Comparison of ENCODE assay signal across 8 mouse cellular contexts in genomic region chr2:174076433-174076824, GRCm38 (mm10). TPM values are rescaled to one million over a fixed set of nuclear protein-coding genes. Genes with fewer than 3 reads are reported as not detected.
DNase-seq lines count a peak whose midpoint lies in the region; ATAC-seq lines count a peak whose summit lies in the region.

No protein-coding gene starts in this region.

- ATAC-seq in forebrain, embryonic 13.5 days: peak; percentile 71
- ATAC-seq in liver, embryonic 12.5 days: no peak
- no peak; the same call in 1 of the 2 replicates for ATAC-seq in stomach, embryonic 15.5 days (ENCODE audit: insufficient read depth, low FRiP score, low read depth)

- H3K36me3 ChIP-seq in forebrain, embryonic 13.5 days (ENCODE audit: poor library complexity, severe bottlenecking): no peaks in the 10 kb centered on the region
- no peaks in the 10 kb centered on the region for H3K36me3 ChIP-seq in liver, embryonic 12.5 days
- no peaks in the 10 kb centered on the region for H3K36me3 ChIP-seq in stomach, embryonic 15.5 days

- peaks cover 36% of the 10 kb centered on the region for H3K4me1 ChIP-seq in forebrain, embryonic 13.5 days
- H3K4me1 ChIP-seq in liver, embryonic 12.5 days: peaks cover 45% of the 10 kb centered on the region
- H3K4me1 ChIP-seq in stomach, embryonic 15.5 days: peaks cover 19% of the 10 kb centered on the region

- peak overlapping the region; percentile 83 for H3K9ac ChIP-seq in forebrain, embryonic 13.5 days
- peak overlapping the region; percentile 87 for H3K9ac ChIP-seq in liver, embryonic 12.5 days
- peak overlapping the region; percentile 74 for H3K9ac ChIP-seq in stomach, embryonic 15.5 days

- H3K27ac ChIP-seq in forebrain, embryonic 13.5 days: peak overlapping the region; percentile 91
- H3K27ac ChIP-seq in liver, embryonic 12.5 days: peak overlapping the region; percentile 75
- H3K27ac ChIP-seq in stomach, embryonic 15.5 days: peak overlapping the region; percentile 97

- H3K4me3 ChIP-seq in forebrain, embryonic 13.5 days: peak overlapping the region; percentile 86
- peak overlapping the region; percentile 89 for H3K4me3 ChIP-seq in liver, embryonic 12.5 days
- peak overlapping the region; percentile 75 for H3K4me3 ChIP-seq in stomach, embryonic 15.5 days (replicated peaks)

- H3K9me3 ChIP-seq in forebrain, embryonic 13.5 days (replicated peaks): no peaks in the 10 kb centered on the region
- H3K9me3 ChIP-seq in liver, embryonic 12.5 days (replicated peaks): no peaks in the 10 kb centered on the region
- H3K9me3 ChIP-seq in stomach, embryonic 15.5 days: no peaks in the 10 kb centered on the region

- under 1% methylated on average over 22 of the region's 22 CpGs for WGBS in forebrain, embryonic 13.5 days
- WGBS in liver, embryonic 12.5 days (ENCODE audit: insufficient replicate concordance): 2% methylated on average over 22 of the region's 22 CpGs
- WGBS in stomach, embryonic 15.5 days: under 1% methylated on average over 22 of the region's 22 CpGs

- peak; percentile 74 to 78 for DNase-seq in layer of hippocampus, postnatal 14 days (ENCODE audit: low spot score in 2 of 2)
- no peak for DNase-seq in layer of hippocampus, adult 9-10 months (ENCODE audit: low spot score)
- peak; percentile 73 for DNase-seq in brain, embryonic 18.5 days (ENCODE audit: low read depth, low spot score)
- DNase-seq in cerebellum, postnatal 36 days: no peak
- no peak for DNase-seq in retina, embryonic 14.5 days (ENCODE audit: low spot score)

- peak overlapping the region; percentile 93 for H3K4me2 ChIP-seq in forebrain, embryonic 13.5 days
- H3K4me2 ChIP-seq in liver, embryonic 12.5 days: peak overlapping the region; percentile 95
- H3K4me2 ChIP-seq in stomach, embryonic 15.5 days: peak overlapping the region; percentile 85

- no peaks in the 10 kb centered on the region for H3K27me3 ChIP-seq in forebrain, embryonic 13.5 days
- H3K27me3 ChIP-seq in liver, embryonic 12.5 days (replicated peaks): no peaks in the 10 kb centered on the region; the same call in 1 of the 2 replicates
- no peaks in the 10 kb centered on the region for H3K27me3 ChIP-seq in stomach, embryonic 15.5 days (replicated peaks)

RNA-seq across cellular contexts. Expression of gene Stx16, which starts 0.3 kb away (rescaled TPM):
- 10 to 100 TPM; 50.2 to 51.9 TPM for total RNA-seq in layer of hippocampus, postnatal 14 days (2021)
- polyA plus RNA-seq in forebrain, embryonic 13.5 days (2015; fragmentation: Nextera tagmentation; extraction: Ambion mirVana): 14.2 and 15.5 TPM in 2 replicates
- 4.5 and 4.9 TPM in 2 replicates for polyA plus RNA-seq in liver, embryonic 12.5 days (2016; fragmentation: Nextera tagmentation; extraction: Ambion mirVana)
- 12.0 and 12.9 TPM in 2 replicates for polyA plus RNA-seq in stomach, embryonic 15.5 days (2015; fragmentation: Nextera tagmentation; extraction: Ambion mirVana)

RNA-seq across cellular contexts. Expression of gene Npepl1, which starts 33.7 kb away (rescaled TPM):
- total RNA-seq in layer of hippocampus, postnatal 14 days (2021): 10 to 100 TPM; 13.5 to 16.1 TPM
- polyA plus RNA-seq in forebrain, embryonic 13.5 days (2015; fragmentation: Nextera tagmentation; extraction: Ambion mirVana): 19.4 and 19.7 TPM in 2 replicates
- polyA plus RNA-seq in liver, embryonic 12.5 days (2016; fragmentation: Nextera tagmentation; extraction: Ambion mirVana): 43.6 and 44.5 TPM in 2 replicates
- 55.4 and 60.7 TPM in 2 replicates for polyA plus RNA-seq in stomach, embryonic 15.5 days (2015; fragmentation: Nextera tagmentation; extraction: Ambion mirVana)

Comparison
In these comparisons a context has a peak if more than half of its experiments do, and no peak if none do; other contexts are left out.
1. DNase-seq: peak in layer of hippocampus, postnatal 14 days (2 of 2) and brain, embryonic 18.5 days (single experiment); none in layer of hippocampus, adult 9-10 months (single experiment), cerebellum, postnatal 36 days (0 of 2) and retina, embryonic 14.5 days (single experiment).
2. Peak in every context shown above with its lines, with median percentiles within 50 percentile points of each other: H3K27ac ChIP-seq, H3K4me2 ChIP-seq, H3K4me3 ChIP-seq and H3K9ac ChIP-seq.